Mouse (Mus musculus): ENCODE measurements around the gene Gm28308. TPM values are rescaled to one million over a fixed set of nuclear protein-coding genes. Genes with fewer than 3 reads are reported as not detected.

The Gm28308 gene
- polyA plus RNA-seq, 2 experiments = not detected

- ATAC-seq (ENCODE audit: insufficient read depth) = no peak
- DNase-seq (ENCODE audit: low read depth in 3 of 3, low spot score in 3 of 3) = no peak
- no peak overlapping the region for H3K27ac ChIP-seq
Measured at GRCm38 (mm10) chr6:52183311-52184080, 29.6 kb downstream of the Gm28308 start.

GRCm38 (mm10) chr6:52182793-52183192, 30.3 kb downstream of the Gm28308 start:
- 0 out of 4 replicates have a peak, but pooled peaks cover 0 to 3% of the 10 kb centered on the region in 2 experiments for H3K4me1 ChIP-seq (replicated peaks; ENCODE audit: control insufficient read depth in 2 of 2, insufficient read depth in 2 of 2, low read length in 1 of 2)
- no peak overlapping the region for H3K4me2 ChIP-seq (ENCODE audit: low read depth)
- H3K27ac ChIP-seq = no peak overlapping the region
- DNase-seq (ENCODE audit: low read depth in 3 of 3, low spot score in 3 of 3) (no peak), ATAC-seq (ENCODE audit: insufficient read depth) (no peak)
- TF ChIP-seq CTCF (IDR thresholded peaks at IDR 0.05; ENCODE audit: low read depth) (no peak), EP300 (IDR thresholded peaks at IDR 0.05; ENCODE audit: low read depth) (no peak)
- H3K36me3 ChIP-seq (replicated peaks; ENCODE audit: control insufficient read depth, insufficient read depth, low read depth) = no peaks in the 10 kb centered on the region
- WGBS (ENCODE audit: insufficient replicate concordance) = 56% methylated on average over 1 of the region's 1 CpGs
- H3K4me3 ChIP-seq (ENCODE audit: insufficient read depth in 1 of 2, low read depth in 2 of 2, low read length in 2 of 2) = no peak overlapping the region
- peaks cover 63% of the 10 kb centered on the region for H3K27me3 ChIP-seq (ENCODE audit: control insufficient read depth, insufficient read depth, low read length)
- no peaks in the 10 kb centered on the region for H3K9me3 ChIP-seq (ENCODE audit: control insufficient read depth, low read length)
- H3K9ac ChIP-seq (replicated peaks) = no peak overlapping the region

More at GRCm38 (mm10) chr6:52183311-52184080, 29.6 kb downstream of the Gm28308 start:
- no peak overlapping the region for H3K4me2 ChIP-seq (ENCODE audit: low read depth)
- no peaks in the 10 kb centered on the region for H3K36me3 ChIP-seq (replicated peaks; ENCODE audit: control insufficient read depth, insufficient read depth, low read depth)
- H3K4me1 ChIP-seq (replicated peaks; ENCODE audit: control insufficient read depth in 2 of 2, insufficient read depth in 2 of 2, low read length in 1 of 2) = 0 out of 4 replicates have a peak, but pooled peaks cover 0 to 3% of the 10 kb centered on the region in 2 experiments
- peaks cover 56% of the 10 kb centered on the region for H3K27me3 ChIP-seq (ENCODE audit: control insufficient read depth, insufficient read depth, low read length)
- H3K4me3 ChIP-seq (ENCODE audit: insufficient read depth in 1 of 2, low read depth in 2 of 2, low read length in 2 of 2) = no peak overlapping the region
- TF ChIP-seq EP300 (IDR thresholded peaks at IDR 0.05; ENCODE audit: low read depth) = no peak
- no peak for TF ChIP-seq CTCF (IDR thresholded peaks at IDR 0.05; ENCODE audit: low read depth)
- H3K9ac ChIP-seq (replicated peaks) = no peak overlapping the region
- WGBS (ENCODE audit: insufficient replicate concordance) = 39% methylated on average over 10 of the region's 10 CpGs
- H3K9me3 ChIP-seq (ENCODE audit: control insufficient read depth, low read length) = no peaks in the 10 kb centered on the region

DNA sequence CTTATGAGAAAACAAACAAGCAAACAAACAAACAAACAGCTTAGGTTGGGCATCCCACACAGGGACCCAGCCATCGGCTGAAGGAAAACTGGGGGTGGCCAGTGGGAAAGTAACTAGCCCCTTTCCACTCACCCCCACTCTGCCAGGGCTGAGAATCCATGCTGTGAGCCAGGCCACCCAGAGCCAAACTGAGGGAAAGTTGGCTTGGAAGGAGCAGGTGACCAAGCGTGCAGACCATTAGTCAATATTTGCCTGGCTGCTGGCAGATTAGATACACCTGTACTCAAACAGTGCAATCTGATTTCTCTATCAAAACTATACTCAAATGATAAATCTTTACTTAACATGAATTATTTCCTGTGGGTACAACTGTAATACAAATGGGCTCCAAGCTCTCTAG, 31.1 kb downstream of the Gm28308 start:
- Histone ChIP-seq H3K36me3 (replicated peaks; ENCODE audit: control insufficient read depth, insufficient read depth, low read depth) (no peaks in the 10 kb centered on the region), H3K27ac (no peak overlapping the region), H3K9me3 (ENCODE audit: control insufficient read depth, low read length) (no peaks in the 10 kb centered on the region), H3K9ac (replicated peaks) (no peak overlapping the region), H3K4me1 (replicated peaks; ENCODE audit: control insufficient read depth in 2 of 2, insufficient read depth in 2 of 2, low read length in 1 of 2) (0 out of 4 replicates have a peak, but pooled peaks cover 0 to 3% of the 10 kb centered on the region in 2 experiments), H3K27me3 (ENCODE audit: control insufficient read depth, insufficient read depth, low read length) (peaks cover 65% of the 10 kb centered on the region), H3K4me2 (ENCODE audit: low read depth) (no peak overlapping the region), H3K4me3 (ENCODE audit: insufficient read depth in 1 of 2, low read depth in 2 of 2, low read length in 2 of 2) (no peak overlapping the region)
- no peak for DNase-seq (ENCODE audit: low read depth in 3 of 3, low spot score in 3 of 3)
- WGBS (ENCODE audit: insufficient replicate concordance) = 51% methylated on average over 2 of the region's 2 CpGs
- no peak for TF ChIP-seq EP300 (IDR thresholded peaks at IDR 0.05; ENCODE audit: low read depth)
- TF ChIP-seq CTCF (IDR thresholded peaks at IDR 0.05; ENCODE audit: low read depth) = no peak
- ATAC-seq (ENCODE audit: insufficient read depth) = no peak

GRCm38 (mm10) chr6:52180726-52181125, 32.4 kb downstream of the Gm28308 start:
- H3K4me1 ChIP-seq (replicated peaks; ENCODE audit: control insufficient read depth in 2 of 2, insufficient read depth in 2 of 2, low read length in 1 of 2) = 0 out of 4 replicates have a peak, but pooled peaks cover 0 to 3% of the 10 kb centered on the region in 2 experiments
- no peak for TF ChIP-seq CTCF (IDR thresholded peaks at IDR 0.05; ENCODE audit: low read depth)
- TF ChIP-seq EP300 (IDR thresholded peaks at IDR 0.05; ENCODE audit: low read depth) = no peak
- no peaks in the 10 kb centered on the region for H3K36me3 ChIP-seq (replicated peaks; ENCODE audit: control insufficient read depth, insufficient read depth, low read depth)
- no peaks in the 10 kb centered on the region for H3K9me3 ChIP-seq (ENCODE audit: control insufficient read depth, low read length)
- H3K4me2 ChIP-seq (ENCODE audit: low read depth) = no peak overlapping the region
- ATAC-seq (ENCODE audit: insufficient read depth) (no peak), DNase-seq (ENCODE audit: low read depth in 3 of 3, low spot score in 3 of 3) (no peak)
- no peak overlapping the region for H3K4me3 ChIP-seq (ENCODE audit: insufficient read depth in 1 of 2, low read depth in 2 of 2, low read length in 2 of 2)
- no peak overlapping the region for H3K27ac ChIP-seq
- H3K9ac ChIP-seq (replicated peaks) = no peak overlapping the region
- H3K27me3 ChIP-seq (ENCODE audit: control insufficient read depth, insufficient read depth, low read length) = peaks cover 67% of the 10 kb centered on the region
- 28% methylated on average over 3 of the region's 3 CpGs for WGBS (ENCODE audit: insufficient replicate concordance)

DNA sequence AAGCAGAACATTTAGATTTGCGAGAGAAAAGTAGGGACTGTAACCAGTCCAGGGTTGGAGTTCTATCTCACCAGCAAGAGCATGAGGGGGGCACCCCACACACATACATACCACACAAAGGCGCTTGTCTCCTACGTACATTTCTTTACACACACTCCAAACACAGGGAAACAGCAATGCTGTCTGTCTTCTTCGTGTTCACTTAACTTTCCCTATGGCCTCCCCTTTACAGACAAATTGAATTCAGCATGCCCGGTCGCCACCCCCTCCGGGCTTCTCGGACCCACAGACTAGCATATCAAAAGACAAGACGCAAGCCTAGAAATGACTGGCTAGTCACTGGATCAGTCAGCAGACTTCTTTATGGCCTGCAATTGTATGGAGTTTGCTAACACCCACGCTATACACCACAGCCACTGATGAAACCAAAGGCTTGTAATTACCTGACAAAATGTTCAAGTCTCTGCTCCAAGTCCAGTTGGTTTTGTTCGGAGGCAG, 32.9 kb downstream of the Gm28308 start:
- TF ChIP-seq EP300 (IDR thresholded peaks at IDR 0.05; ENCODE audit: low read depth) (no peak), CTCF (IDR thresholded peaks at IDR 0.05; ENCODE audit: low read depth) (no peak)
- Histone ChIP-seq H3K27me3 (ENCODE audit: control insufficient read depth, insufficient read depth, low read length) (peaks cover 67% of the 10 kb centered on the region), H3K36me3 (replicated peaks; ENCODE audit: control insufficient read depth, insufficient read depth, low read depth) (no peaks in the 10 kb centered on the region), H3K4me2 (ENCODE audit: low read depth) (no peak overlapping the region), H3K4me3 (ENCODE audit: insufficient read depth in 1 of 2, low read depth in 2 of 2, low read length in 2 of 2) (no peak overlapping the region), H3K4me1 (replicated peaks; ENCODE audit: control insufficient read depth in 2 of 2, insufficient read depth in 2 of 2, low read length in 1 of 2) (0 out of 4 replicates have a peak, but pooled peaks cover 0 to 3% of the 10 kb centered on the region in 2 experiments), H3K27ac (no peak overlapping the region), H3K9me3 (ENCODE audit: control insufficient read depth, low read length) (no peaks in the 10 kb centered on the region), H3K9ac (replicated peaks) (no peak overlapping the region)
- 27% methylated on average over 11 of the region's 11 CpGs for WGBS (ENCODE audit: insufficient replicate concordance)
- no peak for ATAC-seq (ENCODE audit: insufficient read depth)
- DNase-seq (ENCODE audit: low read depth in 3 of 3, low spot score in 3 of 3) = no peak

Data from liver, embryonic 14.5 days (tissue).